Mouse (Mus musculus) skeletal muscle tissue, adult 2 months (tissue): ENCODE data around the gene Nelfcd.

ENCODE experiments used
- DNase-seq: peaks from one replicate; pipeline ENCODE4 v3.0.0-alpha.2; 2012; ENCODE audit warnings: low read depth, low spot score

The Nelfcd gene

GRCm38 (mm10) chr2:174415731-174416310 is at the start of gene Nelfcd:
Gene Nelfcd (plus strand): TSS chr2:174415804.
- DNase-seq: peak; percentile 96

GRCm38 (mm10) chr2:174366571-174366970 is 49.0 kb upstream of the Nelfcd start:
- DNase-seq: no peak

GRCm38 (mm10) chr2:174381021-174381420 is 34.6 kb upstream of the Nelfcd start:
- no peak for DNase-seq

GRCm38 (mm10) chr2:174391936-174392335 is 23.7 kb upstream of the Nelfcd start:
- DNase-seq: no peak

- DNase-seq: no peak
Measured at GRCm38 (mm10) chr2:174392554-174392953, 23.1 kb upstream of the Nelfcd start.

GRCm38 (mm10) chr2:174393383-174393782 is 22.2 kb upstream of the Nelfcd start:
- no peak for DNase-seq

GRCm38 (mm10) chr2:174396643-174397042 is 19.0 kb upstream of the Nelfcd start:
- no peak for DNase-seq

- no peak for DNase-seq
Measured at GRCm38 (mm10) chr2:174397065-174397464, 18.5 kb upstream of the Nelfcd start.

- no peak for DNase-seq
Measured at GRCm38 (mm10) chr2:174397881-174398280, 17.7 kb upstream of the Nelfcd start.

- no peak for DNase-seq
Measured at GRCm38 (mm10) chr2:174400396-174400795, 15.2 kb upstream of the Nelfcd start.

- no peak for DNase-seq
Measured at GRCm38 (mm10) chr2:174410222-174410621, 5.4 kb upstream of the Nelfcd start.

- DNase-seq: no peak
Measured at GRCm38 (mm10) chr2:174413127-174413526, 2.5 kb upstream of the Nelfcd start.

- DNase-seq: no peak
Measured at GRCm38 (mm10) chr2:174415001-174415730, 438 bp upstream of the Nelfcd start.

GRCm38 (mm10) chr2:174421107-174421506 is 5.5 kb downstream of the Nelfcd start:
- DNase-seq: no peak

- no peak for DNase-seq
Measured at GRCm38 (mm10) chr2:174424301-174425085, 8.9 kb downstream of the Nelfcd start.

GRCm38 (mm10) chr2:174426856-174427255 is 11.3 kb downstream of the Nelfcd start:
- no peak for DNase-seq

- DNase-seq: no peak
Measured at GRCm38 (mm10) chr2:174428076-174428835, 12.7 kb downstream of the Nelfcd start.

- no peak for DNase-seq
Measured at GRCm38 (mm10) chr2:174428996-174429591, 13.5 kb downstream of the Nelfcd start.

GRCm38 (mm10) chr2:174434943-174435342 is 19.3 kb downstream of the Nelfcd start:
- no peak for DNase-seq

GRCm38 (mm10) chr2:174436076-174436701 is 20.6 kb downstream of the Nelfcd start:
- DNase-seq: peak; percentile 63
